Mouse (Mus musculus): ENCODE data around the gene Atf6b. TPM values are rescaled to one million over a fixed set of nuclear protein-coding genes. Genes with fewer than 3 reads are reported as not detected.

The Atf6b gene
- polyA plus RNA-seq, 1 experiment from 2014 or later = 39.9 TPM

- Histone ChIP-seq H3K9ac (ENCODE audit: low read depth, low read length) (no peak overlapping the region), H3K4me1 (replicated peaks; ENCODE audit: control insufficient read depth, insufficient read depth, low read length) (peaks cover 13% of the 10 kb centered on the region), H3K36me3 (ENCODE audit: control insufficient read depth, insufficient read depth, low read length) (peaks cover 2% of the 10 kb centered on the region; the same call in 1 of the 2 replicates), H3K4me3 (ENCODE audit: low read depth, low read length) (no peak overlapping the region), H3K27me3 (replicated peaks; ENCODE audit: control insufficient read depth, insufficient read depth, low read length) (no peaks in the 10 kb centered on the region), H3K9me3 (ENCODE audit: control insufficient read depth, low read length) (no peaks in the 10 kb centered on the region), H3K4me2 (no peak overlapping the region), H3K27ac (ENCODE audit: low read depth, low read length) (no peak overlapping the region)
- ATAC-seq (replicated peaks; ENCODE audit: low FRiP score) = no peak
- WGBS = 55% methylated on average over 3 of the region's 3 CpGs
- DNase-seq (ENCODE audit: low spot score) = no peak
These were observed 5.0 kb upstream of the Atf6b start for GRCm38 (mm10) chr17:34641945-34642344.

DNA sequence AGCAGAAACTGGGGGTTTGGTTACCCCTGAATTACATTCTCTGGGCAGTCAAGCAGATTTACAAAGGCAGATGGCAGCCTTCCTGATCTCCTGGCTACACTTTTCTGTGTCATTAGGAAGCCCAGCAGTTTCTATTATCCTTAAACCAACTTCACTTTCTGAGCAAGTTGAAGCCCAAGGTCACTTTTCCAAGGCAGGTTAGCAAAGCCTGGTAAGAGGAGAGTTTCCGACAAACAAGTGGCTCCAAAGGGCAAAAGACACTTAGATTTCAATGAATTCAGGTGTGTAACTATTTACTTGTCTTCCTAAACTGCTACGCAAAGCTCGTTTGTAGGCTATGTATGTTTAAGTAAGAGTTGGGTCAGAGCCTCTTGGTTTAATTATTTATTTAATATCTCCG, 3.6 kb upstream of the Atf6b start:
- WGBS = 85% methylated on average over 4 of the region's 4 CpGs
- no peak for ATAC-seq (replicated peaks; ENCODE audit: low FRiP score)
- H3K9ac ChIP-seq (ENCODE audit: low read depth, low read length) = no peak overlapping the region
- no peak overlapping the region for H3K4me2 ChIP-seq
- H3K27ac ChIP-seq (ENCODE audit: low read depth, low read length) = no peak overlapping the region
- H3K4me3 ChIP-seq (ENCODE audit: low read depth, low read length) = no peak overlapping the region
- DNase-seq (ENCODE audit: low spot score) = no peak
- peaks cover 19% of the 10 kb centered on the region for H3K4me1 ChIP-seq (replicated peaks; ENCODE audit: control insufficient read depth, insufficient read depth, low read length)
- no peaks in the 10 kb centered on the region for H3K27me3 ChIP-seq (replicated peaks; ENCODE audit: control insufficient read depth, insufficient read depth, low read length)
- peaks cover 2% of the 10 kb centered on the region; the same call in 1 of the 2 replicates for H3K36me3 ChIP-seq (ENCODE audit: control insufficient read depth, insufficient read depth, low read length)
- no peaks in the 10 kb centered on the region for H3K9me3 ChIP-seq (ENCODE audit: control insufficient read depth, low read length)

- DNase-seq (ENCODE audit: low spot score) (no peak), ATAC-seq (replicated peaks; ENCODE audit: low FRiP score) (no peak)
- no peak overlapping the region for H3K4me2 ChIP-seq
- H3K36me3 ChIP-seq (ENCODE audit: control insufficient read depth, insufficient read depth, low read length) = peaks cover 2% of the 10 kb centered on the region; the same call in 1 of the 2 replicates
- no peaks in the 10 kb centered on the region for H3K27me3 ChIP-seq (replicated peaks; ENCODE audit: control insufficient read depth, insufficient read depth, low read length)
- H3K4me3 ChIP-seq (ENCODE audit: low read depth, low read length) = no peak overlapping the region
- H3K9me3 ChIP-seq (ENCODE audit: control insufficient read depth, low read length) = no peaks in the 10 kb centered on the region
- H3K9ac ChIP-seq (ENCODE audit: low read depth, low read length) = no peak overlapping the region
- 77% methylated on average over 10 of the region's 10 CpGs for WGBS
- H3K27ac ChIP-seq (ENCODE audit: low read depth, low read length) = no peak overlapping the region
- H3K4me1 ChIP-seq (replicated peaks; ENCODE audit: control insufficient read depth, insufficient read depth, low read length) = peaks cover 19% of the 10 kb centered on the region
These were observed 3.0 kb upstream of the Atf6b start for GRCm38 (mm10) chr17:34643944-34644343.

DNA sequence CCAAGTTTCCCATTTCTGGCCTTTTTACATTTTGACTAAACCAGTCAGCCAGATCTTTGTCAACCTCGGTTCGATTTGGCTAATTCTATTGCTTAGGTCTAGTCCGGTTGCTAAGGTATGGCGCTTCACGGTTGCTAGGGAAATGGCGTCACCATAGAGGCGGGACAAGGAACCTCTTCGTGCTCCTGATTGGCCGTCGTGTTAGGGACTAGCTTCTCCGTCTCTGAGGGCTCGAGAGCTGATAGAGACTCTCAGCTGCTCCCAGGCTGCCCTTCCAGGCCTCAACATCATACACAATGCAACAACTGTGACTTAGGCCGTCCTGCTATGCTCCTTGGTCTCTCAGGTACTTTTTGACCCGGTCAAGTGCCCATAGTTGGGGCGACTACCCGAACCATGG, 2.3 kb upstream of the Atf6b start, which contains the start of gene Fkbpl:
TSS of gene Fkbpl (plus strand) at position 157 of the 400 bp plus-strand sequence.
- DNase-seq (ENCODE audit: low spot score) (peak; percentile 87), ATAC-seq (replicated peaks; ENCODE audit: low FRiP score) (peak; percentile 74)
- H3K9me3 ChIP-seq (ENCODE audit: control insufficient read depth, low read length) = no peaks in the 10 kb centered on the region
- H3K4me2 ChIP-seq = peak within 1 kb of the TSS; percentile 79
- peaks cover 19% of the 10 kb centered on the region for H3K4me1 ChIP-seq (replicated peaks; ENCODE audit: control insufficient read depth, insufficient read depth, low read length)
- H3K27me3 ChIP-seq (replicated peaks; ENCODE audit: control insufficient read depth, insufficient read depth, low read length) = no peaks in the 10 kb centered on the region
- H3K27ac ChIP-seq (ENCODE audit: low read depth, low read length) = peak within 1 kb of the TSS; percentile 26; the same call in 1 of the 2 replicates
- H3K9ac ChIP-seq (ENCODE audit: low read depth, low read length) = peak within 1 kb of the TSS; percentile 66
- WGBS = under 1% methylated on average over 16 of the region's 16 CpGs
- peak within 1 kb of the TSS; percentile 71 for H3K4me3 ChIP-seq (ENCODE audit: low read depth, low read length)
- H3K36me3 ChIP-seq (ENCODE audit: control insufficient read depth, insufficient read depth, low read length) = peaks cover 7% of the 10 kb centered on the region; the same call in 1 of the 2 replicates

DNA sequence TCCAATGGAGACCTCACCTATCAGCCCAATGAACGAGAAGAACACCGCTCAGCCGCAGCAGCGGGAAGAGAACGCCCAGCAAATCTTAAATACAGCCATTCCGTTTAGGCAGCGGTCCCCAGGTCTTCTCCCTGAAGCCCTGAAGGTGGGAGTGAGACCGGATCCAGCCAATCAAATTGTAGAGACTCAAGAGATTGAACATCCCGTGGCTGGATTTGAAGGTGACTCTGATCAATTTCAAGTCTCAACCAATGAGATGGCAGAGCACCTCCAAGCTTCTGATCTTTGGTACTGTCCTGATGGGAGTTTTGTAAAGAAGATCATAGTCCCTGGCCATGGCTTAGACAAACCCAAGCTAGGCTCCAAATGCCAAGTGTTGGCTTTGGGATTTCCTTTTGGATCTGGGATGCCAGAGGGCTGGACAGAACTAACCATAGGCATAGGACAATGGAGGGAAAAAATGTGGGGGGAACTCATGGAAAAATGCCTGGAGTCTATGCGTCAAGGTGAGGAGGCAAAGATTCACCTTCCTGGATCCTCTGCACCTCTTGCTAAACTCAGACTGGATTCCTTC, 1.6 kb upstream of the Atf6b start:
- Histone ChIP-seq H3K4me1 (replicated peaks; ENCODE audit: control insufficient read depth, insufficient read depth, low read length) (peaks cover 19% of the 10 kb centered on the region), H3K4me3 (ENCODE audit: low read depth, low read length) (peak overlapping the region; percentile 71), H3K9ac (ENCODE audit: low read depth, low read length) (peak overlapping the region; percentile 66; the same call in 1 of the 2 replicates), H3K36me3 (ENCODE audit: control insufficient read depth, insufficient read depth, low read length) (peaks cover 11% of the 10 kb centered on the region; the same call in 1 of the 2 replicates), H3K9me3 (ENCODE audit: control insufficient read depth, low read length) (no peaks in the 10 kb centered on the region), H3K27me3 (replicated peaks; ENCODE audit: control insufficient read depth, insufficient read depth, low read length) (no peaks in the 10 kb centered on the region), H3K27ac (ENCODE audit: low read depth, low read length) (no peak overlapping the region), H3K4me2 (peak overlapping the region; percentile 79)
- WGBS = 43% methylated on average over 10 of the region's 10 CpGs
- DNase-seq (ENCODE audit: low spot score) (no peak), ATAC-seq (replicated peaks; ENCODE audit: low FRiP score) (no peak)

GRCm38 (mm10) chr17:34645831-34646511, 975 bp upstream of the Atf6b start:
- ATAC-seq (replicated peaks; ENCODE audit: low FRiP score) = no peak
- no peaks in the 10 kb centered on the region for H3K9me3 ChIP-seq (ENCODE audit: control insufficient read depth, low read length)
- H3K36me3 ChIP-seq (ENCODE audit: control insufficient read depth, insufficient read depth, low read length) = peaks cover 17% of the 10 kb centered on the region
- WGBS = 70% methylated on average over 30 of the region's 30 CpGs
- H3K4me1 ChIP-seq (replicated peaks; ENCODE audit: control insufficient read depth, insufficient read depth, low read length) = peaks cover 19% of the 10 kb centered on the region
- no peak for DNase-seq (ENCODE audit: low spot score)
- H3K4me2 ChIP-seq = peak overlapping the region; percentile 79
- H3K27ac ChIP-seq (ENCODE audit: low read depth, low read length) = peak overlapping the region; percentile 34; the same call in 1 of the 2 replicates
- H3K27me3 ChIP-seq (replicated peaks; ENCODE audit: control insufficient read depth, insufficient read depth, low read length) = no peaks in the 10 kb centered on the region
- peak overlapping the region; percentile 71 for H3K4me3 ChIP-seq (ENCODE audit: low read depth, low read length)
- no peak overlapping the region for H3K9ac ChIP-seq (ENCODE audit: low read depth, low read length)

- Histone ChIP-seq H3K27me3 (replicated peaks; ENCODE audit: control insufficient read depth, insufficient read depth, low read length) (no peaks in the 10 kb centered on the region), H3K4me3 (ENCODE audit: low read depth, low read length) (peak overlapping the region; percentile 71), H3K36me3 (ENCODE audit: control insufficient read depth, insufficient read depth, low read length) (peaks cover 28% of the 10 kb centered on the region), H3K4me2 (peak overlapping the region; percentile 79), H3K27ac (ENCODE audit: low read depth, low read length) (no peak overlapping the region), H3K9me3 (ENCODE audit: control insufficient read depth, low read length) (no peaks in the 10 kb centered on the region), H3K4me1 (replicated peaks; ENCODE audit: control insufficient read depth, insufficient read depth, low read length) (peaks cover 19% of the 10 kb centered on the region), H3K9ac (ENCODE audit: low read depth, low read length) (peak overlapping the region; percentile 74; the same call in 1 of the 2 replicates)
- DNase-seq (ENCODE audit: low spot score) = no peak
- no peak for ATAC-seq (replicated peaks; ENCODE audit: low FRiP score)
- 83% methylated on average over 16 of the region's 16 CpGs for WGBS
These were observed 1.4 kb downstream of the Atf6b start for GRCm38 (mm10) chr17:34648141-34648890.

DNA sequence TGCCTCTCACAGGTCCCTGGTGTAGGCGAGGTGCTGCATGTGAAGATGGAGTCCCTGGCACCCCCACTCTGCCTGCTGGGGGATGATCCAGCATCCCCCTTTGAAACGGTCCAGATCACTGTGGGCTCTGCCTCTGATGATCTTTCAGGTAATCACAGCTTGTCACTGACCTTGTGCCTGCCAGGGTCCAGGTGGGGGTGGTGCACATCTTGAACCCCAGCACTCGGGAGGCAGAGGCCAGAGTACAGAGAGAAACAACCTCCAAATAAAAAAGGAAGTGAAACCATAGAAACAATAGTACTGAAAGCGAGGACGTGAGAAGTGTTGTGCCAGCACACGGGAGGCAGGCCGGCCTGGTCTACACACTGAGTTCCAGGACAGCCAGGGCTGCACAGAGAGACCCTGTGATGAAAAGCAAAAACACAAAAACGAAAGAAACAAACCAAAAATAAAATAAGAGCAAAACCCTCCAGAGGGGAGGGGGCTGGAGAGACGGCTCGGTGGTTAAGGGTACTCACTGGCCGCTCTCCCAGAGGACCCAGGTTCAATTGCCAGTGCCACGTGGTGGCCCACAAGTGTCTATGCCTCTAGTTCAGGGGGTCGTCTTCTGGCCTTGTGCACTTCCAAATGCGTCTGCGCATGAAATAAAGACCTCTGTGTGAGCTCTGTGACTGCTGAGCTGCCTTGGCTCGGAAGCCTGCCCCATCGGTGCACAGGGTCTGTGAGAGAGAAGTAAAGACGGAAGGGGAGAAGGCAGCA, 2.3 kb downstream of the Atf6b start:
- no peak for ATAC-seq (replicated peaks; ENCODE audit: low FRiP score)
- WGBS = 83% methylated on average over 18 of the region's 18 CpGs

More for the DNA sequence above, 2.3 kb downstream of the Atf6b start:
- Histone ChIP-seq H3K4me3 (ENCODE audit: low read depth, low read length) (no peak overlapping the region), H3K9ac (ENCODE audit: low read depth, low read length) (no peak overlapping the region), H3K9me3 (ENCODE audit: control insufficient read depth, low read length) (no peaks in the 10 kb centered on the region), H3K27me3 (replicated peaks; ENCODE audit: control insufficient read depth, insufficient read depth, low read length) (no peaks in the 10 kb centered on the region), H3K36me3 (ENCODE audit: control insufficient read depth, insufficient read depth, low read length) (peaks cover 28% of the 10 kb centered on the region), H3K4me1 (replicated peaks; ENCODE audit: control insufficient read depth, insufficient read depth, low read length) (peaks cover 19% of the 10 kb centered on the region), H3K27ac (ENCODE audit: low read depth, low read length) (no peak overlapping the region), H3K4me2 (no peak overlapping the region)
- DNase-seq (ENCODE audit: low spot score) = no peak

Measured in liver, embryonic 11.5 days (tissue).